Mouse (Mus musculus) heart, adult 18-20 months (tissue): Measurements from ENCODE around the gene 2900011O08Rik. TPM values are rescaled to one million over a fixed set of nuclear protein-coding genes. Genes with fewer than 3 reads are reported as not detected.

Experiments
- DNase-seq, 2 experiments: peaks; one replicate each; pipeline ENCODE4 v3.0.0; 2021 to 2022; ENCODE audit warnings: mixed read lengths in 1 of 2
- microRNA-seq, 2 experiments: library from miRNA; unstranded; fragments of <30 nt; microRNA quantifications; one replicate each; pipeline ENCODE4 v1.2.0; 2022
- total RNA-seq, 2 experiments: library from RNA; stranded (reverse); gene quantifications; 2 replicates each; pipeline ENCODE4 v1.2.3; 2021

The 2900011O08Rik gene
- total RNA-seq, 2 experiments from 2014 or later: not detected

- DNase-seq: no peak
These were observed 152.7 kb downstream of the 2900011O08Rik start for GRCm38 (mm10) chr16:14139106-14139505.

- DNase-seq: no peak
These were observed 156.9 kb downstream of the 2900011O08Rik start for GRCm38 (mm10) chr16:14143298-14143697.

GRCm38 (mm10) chr16:14147712-14148111, 161.3 kb downstream of the 2900011O08Rik start:
- no peak for DNase-seq

Small RNAs within 50 kb of the gene (microRNA-seq; reads per million reads assigned to microRNA genes)
- 0 reads per million in 2 experiments for gene Gm27671

Other genes starting within 250 kb of the 2900011O08Rik start
- gene Rrn3, start 205.9 kb upstream of the 2900011O08Rik start, total RNA-seq: 10 to 100 TPM; 40.7 to 40.9 TPM
- gene Ntan1, start 167.8 kb upstream of the 2900011O08Rik start, total RNA-seq: 10 to 100 TPM; 44.7 to 47.2 TPM
- gene Pdxdc1, start 83.5 kb upstream of the 2900011O08Rik start, total RNA-seq: 10 to 100 TPM; 75.0 to 77.9 TPM
- gene Mpv17l, start 83.4 kb upstream of the 2900011O08Rik start, total RNA-seq: 1 to 10 TPM; 1.5 to 1.8 TPM
- gene Ifitm7, start 284 bp downstream of the 2900011O08Rik start, total RNA-seq: not detected
- gene Nde1, start 176.7 kb downstream of the 2900011O08Rik start, total RNA-seq: 10 to 100 TPM; 26.0 to 28.7 TPM
- 10 to 100 TPM; 31.3 to 35.9 TPM for gene Marf1, start 176.7 kb downstream of the 2900011O08Rik start, total RNA-seq